8 mouse cellular contexts compared by ENCODE assay signal in genomic region chr1:72823751-72824706, GRCm38 (mm10). TPM values are rescaled to one million over a fixed set of nuclear protein-coding genes. Genes with fewer than 3 reads are reported as not detected.
A peak's percentile ranks its signal among the peaks of the same experiment; 100 is the strongest.
DNase-seq lines count a peak whose midpoint lies in the region; ATAC-seq and TF ChIP-seq lines count a peak whose summit lies in the region.

TSS of gene Igfbp2 (plus strand) at chr1:72824503.

- no peak within 1 kb of the TSS for H3K27ac ChIP-seq in cortical plate, adult 2 months (ENCODE audit: insufficient read depth, low read length)
- peak within 1 kb of the TSS; percentile 81 for H3K27ac ChIP-seq in hindbrain, embryonic 11.5 days (ENCODE audit: low read depth, low read length)
- H3K27ac ChIP-seq in stomach, embryonic 16.5 days (ENCODE audit: low read length), result peak within 1 kb of the TSS; percentile 76

- TF ChIP-seq CTCF in lung, adult 2 months (IDR thresholded peaks at IDR 0.05; ENCODE audit: insufficient read depth, low read length), result no peak
- TF ChIP-seq CTCF in cortical plate, adult 2 months (IDR thresholded peaks at IDR 0.05; ENCODE audit: extremely low read depth, insufficient read depth, low read length), result no peak

- H3K36me3 ChIP-seq in hindbrain, embryonic 11.5 days (ENCODE audit: control insufficient read depth, insufficient read depth, low read length), result no peaks in the 10 kb centered on the region
- H3K36me3 ChIP-seq in stomach, embryonic 16.5 days (ENCODE audit: control insufficient read depth, insufficient read depth, low read length), result no peaks in the 10 kb centered on the region

- ATAC-seq in hindbrain, embryonic 11.5 days (ENCODE audit: low FRiP score), result peak; percentile 81
- peak; percentile 59; the same call in 1 of the 2 replicates for ATAC-seq in stomach, embryonic 16.5 days (ENCODE audit: insufficient read depth, low FRiP score)

- DNase-seq in lung, adult 2 months, result peak; percentile 8
- DNase-seq in lung, postnatal 25 days (ENCODE audit: low spot score), result no peak
- DNase-seq in hindbrain, embryonic 11.5 days (ENCODE audit: low spot score), result peak; percentile 77
- peak; percentile 40 to 53 for DNase-seq in layer of hippocampus, postnatal 14 days (ENCODE audit: low spot score in 2 of 2)
- peak; percentile 73 for DNase-seq in mesoderm, embryonic 11.5 days (ENCODE audit: low read depth, low spot score)
- DNase-seq in B cell, adult 2 months, result no peak

- peak within 1 kb of the TSS; percentile 96 for H3K4me2 ChIP-seq in hindbrain, embryonic 11.5 days (replicated peaks; ENCODE audit: low read depth, low read length)
- H3K4me2 ChIP-seq in stomach, embryonic 16.5 days (ENCODE audit: low read depth, low read length), result peak within 1 kb of the TSS; percentile 94

- H3K9ac ChIP-seq in hindbrain, embryonic 11.5 days (ENCODE audit: low read depth, low read length), result peak within 1 kb of the TSS; percentile 86
- H3K9ac ChIP-seq in stomach, embryonic 16.5 days (ENCODE audit: low read length), result peak within 1 kb of the TSS; percentile 81

- peak within 1 kb of the TSS; percentile 20 for H3K4me3 ChIP-seq in lung, adult 2 months (replicated peaks; ENCODE audit: extremely low read depth, low read depth, low read length)
- peak within 1 kb of the TSS; percentile 15 for H3K4me3 ChIP-seq in cortical plate, adult 2 months (ENCODE audit: insufficient read depth, low read length)
- peak within 1 kb of the TSS; percentile 83 for H3K4me3 ChIP-seq in hindbrain, embryonic 11.5 days (ENCODE audit: low read depth, low read length)
- H3K4me3 ChIP-seq in stomach, embryonic 16.5 days (replicated peaks; ENCODE audit: low read length), result peak within 1 kb of the TSS; percentile 69

- WGBS in lung, adult 2 months, result 6% methylated on average over 51 of the region's 58 CpGs
- WGBS in hindbrain, embryonic 11.5 days, result 0% methylated on average over 40 of the region's 58 CpGs
- 2% methylated on average over 48 of the region's 58 CpGs for WGBS in stomach, embryonic 16.5 days

- TF ChIP-seq POLR2A in lung, adult 2 months (IDR thresholded peaks at IDR 0.05; ENCODE audit: borderline replicate concordance, extremely low read depth, low read depth, low read length), result no peak
- TF ChIP-seq POLR2A in cortical plate, adult 2 months (IDR thresholded peaks at IDR 0.05; ENCODE audit: extremely low read depth, insufficient read depth, low read length), result no peak

- H3K27me3 ChIP-seq in hindbrain, embryonic 11.5 days (ENCODE audit: control insufficient read depth, insufficient read depth, low read length), result no peaks in the 10 kb centered on the region
- H3K27me3 ChIP-seq in stomach, embryonic 16.5 days (ENCODE audit: control insufficient read depth, insufficient read depth, low read length), result no peaks in the 10 kb centered on the region

- H3K9me3 ChIP-seq in hindbrain, embryonic 11.5 days (ENCODE audit: control insufficient read depth, low read length), result no peaks in the 10 kb centered on the region
- H3K9me3 ChIP-seq in stomach, embryonic 16.5 days (replicated peaks; ENCODE audit: control insufficient read depth, low read length), result no peaks in the 10 kb centered on the region

- no peaks in the 10 kb centered on the region for H3K4me1 ChIP-seq in lung, adult 2 months (ENCODE audit: control insufficient read depth, insufficient read depth, low read length)
- H3K4me1 ChIP-seq in cortical plate, adult 2 months (ENCODE audit: control insufficient read depth, insufficient read depth, low read length), result no peaks in the 10 kb centered on the region
- H3K4me1 ChIP-seq in hindbrain, embryonic 11.5 days (replicated peaks; ENCODE audit: control insufficient read depth, insufficient read depth, low read length), result peaks cover 4% of the 10 kb centered on the region
- H3K4me1 ChIP-seq in stomach, embryonic 16.5 days (ENCODE audit: control insufficient read depth, insufficient read depth, low read length), result peaks cover 13% of the 10 kb centered on the region

RNA-seq across cellular contexts. Expression of gene Igfbp2, which starts in this region (rescaled TPM):
- polyA plus RNA-seq in lung, adult 2 months (2012; rRNA removed), result 308 and 450 TPM in 2 replicates
- 63.0 and 76.3 TPM in 2 replicates for polyA plus RNA-seq in cortical plate, adult 2 months (2012; rRNA removed)
- polyA plus RNA-seq in hindbrain, embryonic 11.5 days (2014; fragmentation: Nextera tagmentation; extraction: Ambion mirVana), result 521 and 561 TPM in 2 replicates
- 100 to 1,000 TPM in 1 of 2 experiments, 10 to 100 TPM in 1; 56.4 to 116 TPM for total RNA-seq in layer of hippocampus, postnatal 14 days (2021)
- polyA plus RNA-seq in stomach, embryonic 16.5 days (2015; fragmentation: Nextera tagmentation; extraction: Ambion mirVana), result 375 and 392 TPM in 2 replicates

Comparison
In these comparisons a context has a peak if more than half of its experiments do, and no peak if none do; other contexts are left out.
1. DNase-seq: peak in lung, adult 2 months (single experiment), hindbrain, embryonic 11.5 days (single experiment), layer of hippocampus, postnatal 14 days (2 of 2) and mesoderm, embryonic 11.5 days (single experiment); none in lung, postnatal 25 days (single experiment) and B cell, adult 2 months (0 of 2).
2. H3K4me3 ChIP-seq: peak in every context shown above with its lines; median percentile 83 in hindbrain, embryonic 11.5 days; 69 in stomach, embryonic 16.5 days; 20 in lung, adult 2 months; 15 in cortical plate, adult 2 months.